Mouse (Mus musculus) thymus, postnatal 36 days (tissue): ENCODE data around the gene Tacc2.
"Not testable (repeated sequence)": the region's sequence is repeated elsewhere in the genome, so short reads cannot be mapped to it uniquely, and the experiment has no call there.

ENCODE experiments used
- DNase-seq, 2 experiments: peaks; one replicate each; pipeline ENCODE4 v3.0.0; 2022; ENCODE audit warnings: mixed read lengths in 2 of 2

Gene Tacc2

GRCm38 (mm10) chr7:130577388-130578003, at the start of gene Tacc2:
Gene Tacc2 (plus strand): TSS chr7:130577438.
- DNase-seq: no peak

DNA sequence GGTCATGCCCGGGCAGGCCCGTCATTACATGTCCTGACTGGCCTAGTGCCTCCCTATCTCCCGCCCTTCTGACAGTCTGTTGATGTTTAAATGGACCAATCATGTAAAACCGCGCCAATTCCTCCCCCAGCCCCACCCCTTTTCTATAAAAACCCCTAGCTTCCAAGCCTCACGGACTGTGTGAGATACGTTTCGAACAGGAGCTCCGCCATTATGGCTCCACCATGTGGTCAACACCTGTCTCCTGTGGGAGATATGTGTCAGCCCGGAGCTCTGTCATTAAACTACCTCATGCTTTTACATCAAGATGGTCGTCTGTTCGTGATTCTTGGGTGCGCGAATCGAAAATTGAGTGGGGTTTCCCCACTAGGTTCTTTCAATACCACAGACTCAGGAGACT, 46.1 kb upstream of the Tacc2 start:
- DNase-seq: not testable (repeated sequence)

GRCm38 (mm10) chr7:130533316-130534260, 43.6 kb upstream of the Tacc2 start:
- DNase-seq: peak; percentile 66 to 77

- DNase-seq: no peak
Observed at GRCm38 (mm10) chr7:130535174-130535573, 42.1 kb upstream of the Tacc2 start.

GRCm38 (mm10) chr7:130537068-130537467, 40.2 kb upstream of the Tacc2 start:
- DNase-seq: no peak

- no peak for DNase-seq
Observed at GRCm38 (mm10) chr7:130540176-130540575, 37.1 kb upstream of the Tacc2 start.

- no peak for DNase-seq
Observed at GRCm38 (mm10) chr7:130543181-130543580, 34.1 kb upstream of the Tacc2 start.

DNA sequence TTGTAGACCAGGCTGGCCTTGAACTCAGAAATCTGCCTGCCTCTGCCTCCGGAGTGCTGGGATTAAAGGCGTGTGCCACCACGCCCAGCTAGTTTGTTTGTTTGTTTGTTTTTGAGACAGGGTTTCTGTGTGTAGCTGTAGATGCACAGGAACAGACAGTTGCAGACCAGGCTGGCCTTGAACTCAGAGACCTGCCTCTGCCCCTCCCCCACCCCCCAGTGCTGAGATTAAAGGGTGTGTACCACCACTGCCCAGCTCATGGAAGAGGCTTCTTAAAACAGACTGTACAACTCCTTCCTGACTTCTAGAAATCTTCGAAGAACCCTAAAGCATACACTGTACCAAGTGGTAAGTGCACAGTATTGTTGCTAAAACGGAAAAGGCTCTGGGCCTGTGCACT, 31.8 kb upstream of the Tacc2 start:
- no peak for DNase-seq

DNA sequence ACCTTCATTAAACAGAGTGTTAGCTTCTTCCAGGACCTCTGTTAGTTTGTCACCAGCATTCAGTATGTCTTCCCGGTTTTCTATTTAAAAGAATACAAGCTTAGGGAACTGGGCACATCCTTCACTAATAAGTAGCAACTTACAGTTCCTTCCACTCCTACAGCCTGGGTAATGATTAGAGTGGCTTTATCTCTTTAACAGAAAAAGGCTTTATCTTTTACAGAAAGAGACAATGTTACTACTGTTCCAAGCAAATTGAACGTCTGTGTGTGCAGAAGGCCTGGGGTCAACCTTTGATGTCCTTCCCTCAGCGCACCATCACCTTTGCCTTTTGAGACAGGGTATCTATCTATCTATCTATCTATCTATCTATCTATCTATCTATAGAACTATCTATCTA, 31.3 kb upstream of the Tacc2 start:
- DNase-seq: no peak

DNA sequence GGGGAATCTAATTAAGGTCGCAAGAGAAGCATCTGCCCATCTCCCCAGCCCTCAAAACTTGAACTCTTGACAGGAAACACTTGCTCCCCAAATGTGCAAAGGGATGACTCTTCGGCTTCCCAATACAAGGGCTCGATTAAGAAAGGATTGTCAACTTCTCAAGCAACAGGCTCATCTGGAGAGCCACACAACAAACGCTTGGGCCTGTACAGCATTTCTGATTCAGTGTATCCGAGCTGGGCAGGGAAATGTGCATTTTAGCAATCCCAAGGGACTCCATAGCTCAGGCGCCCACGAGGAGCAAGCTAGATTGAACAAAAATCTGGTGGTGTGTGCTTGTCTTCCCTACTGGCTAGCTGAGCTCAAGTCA, 30.8 kb upstream of the Tacc2 start:
- DNase-seq: no peak

GRCm38 (mm10) chr7:130546791-130547484, 30.3 kb upstream of the Tacc2 start:
- peak; percentile 93 to 94 for DNase-seq

- no peak for DNase-seq
Observed at GRCm38 (mm10) chr7:130547635-130548175, 29.5 kb upstream of the Tacc2 start.

- DNase-seq: no peak
Observed at GRCm38 (mm10) chr7:130552780-130553179, 24.5 kb upstream of the Tacc2 start.

- no peak for DNase-seq
Observed at GRCm38 (mm10) chr7:130553321-130553720, 23.9 kb upstream of the Tacc2 start.

- DNase-seq: no peak
Observed at GRCm38 (mm10) chr7:130555597-130555996, 21.6 kb upstream of the Tacc2 start.

DNA sequence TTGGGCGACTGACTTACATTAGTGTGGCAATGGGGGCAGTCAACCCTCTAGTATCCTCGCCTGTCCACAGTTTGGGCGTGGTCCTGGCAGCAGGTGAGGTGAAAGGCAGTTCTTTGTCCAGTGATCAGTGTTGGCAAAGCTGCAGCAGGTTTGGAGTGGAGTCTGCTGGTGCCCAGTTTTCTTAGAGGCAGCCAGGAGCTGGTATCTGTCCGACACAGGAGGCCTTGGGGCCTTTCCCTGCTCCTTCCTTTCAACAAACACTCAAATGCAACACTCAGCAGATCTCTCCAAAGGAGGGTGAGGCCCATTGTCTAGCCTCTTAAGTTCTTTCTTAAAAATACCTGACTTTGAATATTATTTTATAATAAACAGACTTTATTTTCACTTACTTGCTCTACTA, 18.6 kb upstream of the Tacc2 start:
- no peak for DNase-seq

GRCm38 (mm10) chr7:130560933-130561332, 16.3 kb upstream of the Tacc2 start:
- DNase-seq: no peak

DNA sequence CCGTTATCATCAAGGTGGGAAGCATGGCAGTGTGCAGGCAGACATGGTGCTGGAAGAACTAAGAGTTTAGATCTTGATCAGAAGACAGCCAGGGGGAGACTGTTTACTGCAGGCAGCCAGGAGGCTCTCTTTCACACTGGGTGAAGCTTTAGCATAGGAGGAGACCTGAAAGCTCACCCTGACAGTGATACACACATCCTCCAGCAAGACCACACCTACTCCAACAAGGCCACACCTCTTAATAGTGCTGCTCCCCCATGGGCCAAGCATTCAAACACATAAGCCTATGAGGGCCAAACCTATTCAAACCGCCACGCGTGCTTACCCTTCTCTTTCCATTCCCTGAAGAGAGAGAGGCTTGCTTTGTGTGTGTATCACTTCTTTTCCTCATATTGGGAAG, 14.0 kb upstream of the Tacc2 start:
- no peak for DNase-seq

DNA sequence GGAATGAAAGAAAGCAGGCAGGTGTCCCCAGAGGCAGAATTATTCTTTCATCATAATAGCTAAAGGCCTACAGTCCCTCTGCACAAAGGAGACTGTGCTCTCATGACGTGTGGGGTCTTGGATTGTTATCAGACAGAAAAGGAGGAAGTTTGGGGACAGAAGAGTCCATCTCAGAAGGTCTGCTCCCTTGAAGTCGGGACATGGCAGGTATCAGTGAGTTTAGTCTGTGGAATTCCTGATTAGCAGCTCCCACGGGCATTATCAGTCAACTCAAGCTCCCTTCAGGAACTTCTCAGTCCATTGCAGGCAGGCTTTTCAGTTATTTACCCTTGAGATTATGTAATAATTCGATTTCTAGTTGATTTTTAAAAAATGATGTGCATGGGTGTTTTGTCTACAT, 13.4 kb upstream of the Tacc2 start:
- DNase-seq: no peak

- no peak for DNase-seq
Observed at GRCm38 (mm10) chr7:130564596-130564995, 12.6 kb upstream of the Tacc2 start.

GRCm38 (mm10) chr7:130568783-130569436, 8.3 kb upstream of the Tacc2 start:
- DNase-seq: no peak

DNA sequence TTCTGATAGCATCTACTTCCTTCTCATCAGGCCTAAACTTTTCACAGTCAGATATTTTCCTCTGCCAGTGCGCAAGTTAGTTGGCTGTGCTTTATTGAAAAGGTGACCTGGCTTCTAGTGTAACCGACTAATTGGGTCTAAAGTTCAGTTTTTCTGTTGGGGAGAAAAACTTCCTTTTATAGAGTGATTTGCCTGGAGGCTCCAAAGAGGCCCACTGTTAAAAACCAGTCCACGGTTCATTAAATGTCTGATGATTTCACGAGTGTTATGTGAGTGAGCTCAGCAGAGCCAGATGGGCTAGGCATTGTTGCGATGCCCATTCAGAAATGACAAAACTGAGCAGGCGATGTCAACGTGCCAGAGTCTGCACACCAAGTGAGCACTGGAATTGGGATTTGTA, 6.8 kb upstream of the Tacc2 start:
- DNase-seq: no peak

DNA sequence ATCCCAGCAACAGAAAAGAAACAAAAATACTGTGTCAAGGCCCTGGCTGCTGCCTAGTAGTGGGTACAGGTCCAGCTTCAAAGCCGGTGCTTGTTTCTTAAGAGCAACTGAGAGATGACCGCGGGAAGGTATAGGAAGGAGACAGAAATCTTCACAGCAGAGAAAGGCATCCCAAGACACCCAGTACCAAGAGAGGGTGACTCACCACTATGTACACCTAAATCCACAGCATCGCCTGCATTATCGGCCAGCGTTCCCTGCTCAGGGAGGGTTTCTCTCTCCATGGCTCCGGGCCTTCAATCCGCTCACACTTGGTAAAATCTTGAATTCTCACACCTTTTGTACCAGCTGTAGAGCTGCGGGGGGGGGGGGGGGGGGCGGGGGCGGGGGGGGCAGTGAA, 4.4 kb upstream of the Tacc2 start, which contains the start of gene Nsmce4a:
Nsmce4a (minus strand) TSS at position 298 of the 400 bp plus-strand sequence.
- DNase-seq: no peak
